Mouse (Mus musculus) forebrain, embryonic 13.5 days (tissue): ENCODE measurements around the gene Elp5. TPM values are rescaled to one million over a fixed set of nuclear protein-coding genes. Genes with fewer than 3 reads are reported as not detected.
"Not testable (repeated sequence)": the region's sequence is repeated elsewhere in the genome, so short reads cannot be mapped to it uniquely, and the experiment has no call there.

Experiments
- ATAC-seq: fragments of 200-750 bp; cut with Nextera tagmentation; 2 replicates; pipeline ENCODE4 v1.8.0; 2017
- H3K27ac ChIP-seq: fragments of 300-500 bp; sonication (generic); 2 replicates; pipeline ENCODE4 v1.5.1; 2015; ENCODE audit warnings: inconsistent platforms, mild to moderate bottlenecking, moderate library complexity
- H3K27me3 ChIP-seq: fragments of 300-500 bp; sonication (generic); 2 replicates; pipeline ENCODE4 v1.6.1; 2015; ENCODE audit warnings: mild to moderate bottlenecking, inconsistent platforms
- H3K36me3 ChIP-seq: fragments of 300-500 bp; sonication (generic); 2 replicates; pipeline ENCODE4 v1.6.1; 2015; ENCODE audit warnings: mild to moderate bottlenecking, inconsistent platforms; ENCODE audit not compliant: poor library complexity, severe bottlenecking
- H3K4me1 ChIP-seq: fragments of 300-500 bp; sonication (generic); 2 replicates; pipeline ENCODE4 v1.6.1; 2015; ENCODE audit warnings: inconsistent platforms
- H3K4me2 ChIP-seq: fragments of 300-500 bp; sonication (generic); 2 replicates; pipeline ENCODE4 v1.6.1; 2015; ENCODE audit warnings: inconsistent platforms, mild to moderate bottlenecking, moderate library complexity
- H3K4me3 ChIP-seq: fragments of 300-500 bp; sonication (generic); 2 replicates; pipeline ENCODE4 v1.5.1; 2015; ENCODE audit warnings: mild to moderate bottlenecking, inconsistent platforms
- H3K9ac ChIP-seq: fragments of 300-500 bp; sonication (generic); 2 replicates; pipeline ENCODE4 v1.6.1; 2015; ENCODE audit warnings: mild to moderate bottlenecking, inconsistent platforms
- H3K9me3 ChIP-seq: fragments of 300-500 bp; sonication (generic); replicated peaks from 2 replicates; pipeline ENCODE4 v1.6.1; 2016; ENCODE audit warnings: inconsistent platforms
- WGBS: fragments of 180-500 bp; shearing (Covaris S2); methylation state at CpG from one replicate; pipeline ENCODE4 v1.1.7; 2015; 5-methylcytosine and 5-hydroxymethylcytosine counted together
- polyA plus RNA-seq: library from polyadenylated mRNA; unstranded; fragments of >200 nt; fragmentation: Nextera tagmentation; extraction: Ambion mirVana; gene quantifications from 2 replicates; pipeline ENCODE4 v1.2.1, GENCODE M21; 2015

The Elp5 gene
- polyA plus RNA-seq, 1 experiment from 2014 or later: 164 TPM

DNA sequence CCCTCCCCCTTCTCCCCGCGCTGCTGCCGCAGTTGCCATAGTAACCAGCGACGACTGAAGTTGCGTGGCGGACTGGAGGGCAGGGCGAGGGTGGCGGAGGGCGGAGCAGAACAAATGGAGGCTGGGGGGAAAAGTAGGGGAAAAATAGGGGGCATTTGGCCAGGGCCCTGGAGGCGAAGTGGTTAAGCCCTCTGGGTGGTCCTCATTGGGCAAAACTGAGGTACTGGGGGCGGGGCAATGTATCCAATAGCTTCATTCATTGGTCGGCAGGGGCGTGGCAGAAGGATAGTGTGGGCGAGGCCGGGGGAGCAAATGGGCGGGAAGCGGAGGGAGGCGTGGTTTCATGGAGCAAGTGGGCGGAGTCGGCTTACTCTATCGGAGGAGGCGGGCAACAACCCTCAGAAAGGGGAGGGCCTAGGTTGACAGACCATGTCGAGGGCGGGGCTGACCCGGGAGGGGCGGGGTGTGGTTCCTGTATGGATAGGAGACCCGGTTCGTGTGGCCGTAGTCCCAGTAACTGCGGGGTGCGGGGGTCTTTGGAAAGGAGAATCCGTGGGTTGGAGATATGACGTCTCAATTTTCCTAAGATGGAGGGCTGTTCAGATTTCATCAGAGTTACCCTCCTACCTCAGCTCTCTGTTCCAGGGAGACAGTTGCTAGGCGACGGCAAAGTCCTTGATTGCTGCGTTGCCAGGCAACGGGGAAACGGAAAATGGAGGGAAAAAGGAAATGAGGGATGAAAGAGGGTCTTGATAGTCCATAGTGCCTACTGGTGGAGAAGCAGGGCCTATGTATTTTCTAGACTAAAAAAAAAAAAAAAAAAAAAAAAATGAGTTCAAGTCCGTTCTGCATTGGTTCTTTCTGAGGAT is 39.2 kb upstream of the Elp5 start:
- H3K4me2 ChIP-seq: peak overlapping the region; percentile 92
- no peaks in the 10 kb centered on the region for H3K9me3 ChIP-seq
- H3K27me3 ChIP-seq: no peaks in the 10 kb centered on the region
- peak; percentile 71 for ATAC-seq
- H3K27ac ChIP-seq: peak overlapping the region; percentile 96
- H3K4me3 ChIP-seq: peak overlapping the region; percentile 71
- no peaks in the 10 kb centered on the region for H3K36me3 ChIP-seq
- H3K4me1 ChIP-seq: peaks cover 83% of the 10 kb centered on the region
- WGBS: under 1% methylated on average over 40 of the region's 40 CpGs
- H3K9ac ChIP-seq: peak overlapping the region; percentile 92

DNA sequence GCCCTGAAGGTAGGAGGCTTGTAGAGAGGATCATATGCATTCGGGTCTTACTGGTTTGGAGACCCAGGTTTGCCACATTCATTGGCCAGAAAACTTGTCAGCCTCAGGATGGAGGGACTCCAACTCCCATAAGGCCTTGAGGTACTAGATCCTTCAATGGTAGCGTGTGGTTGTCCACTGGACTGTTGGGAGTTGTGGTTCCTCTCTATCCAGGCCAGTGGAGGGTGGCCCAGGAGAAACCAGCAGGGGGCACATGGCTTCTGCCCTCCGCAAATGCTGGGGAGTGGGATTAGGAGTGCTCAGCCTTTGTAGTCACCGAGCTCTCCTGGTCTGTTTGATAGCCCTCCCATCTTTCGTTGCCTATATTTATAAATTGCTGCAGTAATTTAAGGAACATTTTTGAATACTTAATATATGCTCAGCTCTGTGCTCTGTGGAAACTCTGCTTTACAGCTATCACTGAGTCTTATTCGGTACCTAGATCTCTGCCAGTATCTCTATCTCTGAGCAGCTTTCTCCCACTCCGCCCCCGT is 38.5 kb upstream of the Elp5 start:
- H3K9ac ChIP-seq: peak overlapping the region; percentile 92
- peak overlapping the region; percentile 96 for H3K27ac ChIP-seq
- H3K4me2 ChIP-seq: peak overlapping the region; percentile 92
- no peaks in the 10 kb centered on the region for H3K36me3 ChIP-seq
- H3K9me3 ChIP-seq: no peaks in the 10 kb centered on the region
- under 1% methylated on average over 8 of the region's 8 CpGs for WGBS
- H3K4me1 ChIP-seq: peaks cover 76% of the 10 kb centered on the region
- ATAC-seq: peak; percentile 79
- peak overlapping the region; percentile 71 for H3K4me3 ChIP-seq
- H3K27me3 ChIP-seq: no peaks in the 10 kb centered on the region

DNA sequence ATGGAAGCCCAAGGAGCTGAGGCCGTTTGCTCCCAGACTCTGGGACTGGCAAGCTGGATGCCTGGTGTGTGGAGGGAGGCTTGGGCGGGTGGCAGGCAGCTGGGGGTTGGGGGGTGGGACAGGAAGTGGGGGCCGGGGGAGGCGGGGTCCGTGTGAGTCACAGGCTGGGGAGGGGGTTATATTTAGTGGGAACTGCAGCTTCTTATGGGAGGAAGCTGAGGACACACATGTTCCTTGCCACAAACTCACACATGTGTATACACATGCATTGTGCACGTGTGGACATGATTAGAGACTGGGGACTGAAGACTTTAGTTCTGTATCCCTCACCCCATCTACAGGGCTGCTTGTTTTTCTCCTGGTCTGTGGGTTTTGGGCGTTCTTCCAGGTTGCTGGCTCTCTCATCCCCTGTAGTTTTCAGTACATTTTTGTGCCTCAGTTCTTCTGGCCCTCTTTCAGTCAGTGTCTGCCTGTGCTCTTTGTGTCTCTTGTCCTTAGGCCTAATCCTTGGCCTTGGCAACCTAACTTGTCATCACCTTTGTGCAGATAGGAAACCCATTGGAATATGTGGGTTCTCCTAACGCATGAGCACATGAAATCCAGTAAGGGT is 37.8 kb upstream of the Elp5 start:
- Histone ChIP-seq H3K27ac (peak overlapping the region; percentile 96), H3K36me3 (no peaks in the 10 kb centered on the region), H3K27me3 (no peaks in the 10 kb centered on the region), H3K4me2 (peak overlapping the region; percentile 92), H3K9ac (peak overlapping the region; percentile 92), H3K4me3 (peak overlapping the region; percentile 71), H3K4me1 (peaks cover 74% of the 10 kb centered on the region), H3K9me3 (no peaks in the 10 kb centered on the region)
- ATAC-seq: no peak
- 9% methylated on average over 8 of the region's 8 CpGs for WGBS

DNA sequence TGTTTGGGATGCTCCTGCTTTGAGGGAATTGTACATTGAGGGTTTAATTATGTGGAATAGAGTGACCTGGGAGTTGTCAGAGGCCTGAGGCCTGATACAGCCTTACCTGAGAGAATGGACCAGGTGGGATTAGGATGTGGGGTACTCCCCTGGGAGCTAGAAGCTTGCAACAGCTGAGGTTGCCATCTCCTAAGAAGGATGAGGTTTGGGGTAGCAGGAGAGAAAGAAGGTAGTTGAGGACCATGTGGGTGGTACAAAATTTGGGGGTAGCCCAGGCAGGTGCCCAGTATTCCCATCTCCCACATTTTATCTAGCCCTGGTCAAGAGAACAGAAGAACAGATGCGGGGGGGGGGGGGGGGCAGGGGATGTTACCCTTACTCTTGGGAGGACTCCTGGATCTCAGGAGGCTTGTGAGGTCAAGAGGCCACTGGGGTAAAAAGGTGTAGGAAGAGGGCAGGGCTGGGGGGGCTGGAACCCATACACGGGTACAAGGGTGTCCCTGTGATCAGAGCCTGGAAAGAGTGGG is 37.2 kb upstream of the Elp5 start:
- Histone ChIP-seq H3K4me1 (peaks cover 74% of the 10 kb centered on the region), H3K9me3 (no peaks in the 10 kb centered on the region), H3K36me3 (no peaks in the 10 kb centered on the region), H3K4me2 (peak overlapping the region; percentile 92), H3K27me3 (no peaks in the 10 kb centered on the region), H3K27ac (peak overlapping the region; percentile 96), H3K9ac (peak overlapping the region; percentile 92), H3K4me3 (peak overlapping the region; percentile 71)
- WGBS: 18% methylated on average over 2 of the region's 2 CpGs
- no peak for ATAC-seq

DNA sequence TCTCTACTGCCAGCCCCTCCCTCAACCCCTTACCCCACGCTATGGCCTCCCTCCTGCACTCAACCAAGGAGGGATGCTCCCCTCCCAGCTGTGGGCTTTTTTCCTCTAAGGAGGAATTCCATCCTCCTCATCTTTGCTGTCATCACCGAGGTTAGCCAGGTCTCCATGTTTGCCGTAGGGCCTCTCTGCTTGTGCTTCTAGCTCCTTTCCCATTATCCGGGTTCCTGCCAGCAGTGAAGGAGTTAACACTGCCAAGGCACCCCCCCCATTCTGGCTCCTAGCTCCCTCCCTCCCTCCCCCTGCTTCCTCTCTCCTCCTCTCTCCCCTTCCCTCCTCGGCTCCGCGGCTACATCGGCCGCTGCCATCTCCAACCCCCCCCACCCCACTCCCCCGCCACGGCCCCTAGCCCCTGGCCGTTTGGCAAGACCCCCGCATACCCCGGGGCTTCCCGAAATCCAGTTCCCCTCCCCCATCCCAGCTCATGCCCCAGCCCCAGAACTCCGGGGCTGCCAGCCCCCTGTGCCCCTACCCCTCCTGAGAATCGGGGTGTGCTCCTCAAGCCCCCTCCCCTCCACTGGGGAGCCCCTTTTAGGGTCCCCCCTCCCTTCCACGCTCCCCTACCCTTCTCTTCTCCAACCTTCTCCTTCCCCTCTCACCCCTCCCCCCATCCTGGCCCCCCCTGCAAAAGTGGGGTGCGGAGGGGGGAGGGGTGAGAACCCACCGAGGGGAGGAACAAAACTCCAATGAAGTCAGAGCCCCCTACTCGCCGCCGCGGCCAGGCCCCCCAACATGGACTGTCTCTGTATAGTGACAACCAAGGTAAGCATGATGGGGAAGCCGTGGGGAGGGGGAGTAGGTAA is 36.0 kb upstream of the Elp5 start:
- H3K9ac ChIP-seq: peak overlapping the region; percentile 92
- H3K4me1 ChIP-seq: peaks cover 67% of the 10 kb centered on the region
- no peak for ATAC-seq
- peaks cover 7% of the 10 kb centered on the region for H3K36me3 ChIP-seq
- peak overlapping the region; percentile 92 for H3K4me2 ChIP-seq
- H3K9me3 ChIP-seq: no peaks in the 10 kb centered on the region
- H3K27me3 ChIP-seq: no peaks in the 10 kb centered on the region
- WGBS: 3% methylated on average over 19 of the region's 25 CpGs
- H3K27ac ChIP-seq: peak overlapping the region; percentile 96
- peak overlapping the region; percentile 71 for H3K4me3 ChIP-seq

DNA sequence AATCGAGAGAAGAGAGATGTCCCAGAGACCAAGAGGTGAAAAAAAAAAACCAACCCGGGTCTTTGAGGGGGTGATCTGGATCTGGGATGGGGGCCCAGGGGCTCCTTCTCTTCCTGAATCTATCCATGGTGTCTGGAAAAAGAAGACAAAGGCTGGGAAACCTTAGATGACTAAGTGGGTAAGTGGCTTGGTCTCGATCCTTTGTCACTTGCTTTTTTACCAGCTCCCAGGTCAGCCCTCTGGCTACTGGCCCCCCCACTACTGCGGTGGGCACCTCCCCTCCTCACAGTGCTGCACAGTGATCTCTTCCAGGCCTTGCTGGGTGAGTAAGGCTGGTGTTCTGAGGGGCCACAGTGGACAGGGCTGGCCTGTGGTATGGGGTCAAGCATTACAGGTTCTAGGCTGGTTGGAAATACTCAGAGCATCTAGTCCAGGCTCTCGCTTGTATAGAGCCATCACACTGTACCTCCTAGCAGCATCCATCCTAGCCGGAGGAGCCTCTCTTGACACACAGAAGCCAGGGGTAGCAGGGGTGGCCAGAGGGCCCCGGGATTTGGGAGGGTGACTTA is 35.0 kb upstream of the Elp5 start:
- no peaks in the 10 kb centered on the region for H3K27me3 ChIP-seq
- peak overlapping the region; percentile 96 for H3K27ac ChIP-seq
- H3K9me3 ChIP-seq: no peaks in the 10 kb centered on the region
- H3K4me1 ChIP-seq: peaks cover 56% of the 10 kb centered on the region
- peak overlapping the region; percentile 71 for H3K4me3 ChIP-seq
- peaks cover 18% of the 10 kb centered on the region for H3K36me3 ChIP-seq
- H3K4me2 ChIP-seq: peak overlapping the region; percentile 92
- WGBS: 29% methylated on average over 7 of the region's 7 CpGs
- H3K9ac ChIP-seq: peak overlapping the region; percentile 92
- ATAC-seq: no peak

DNA sequence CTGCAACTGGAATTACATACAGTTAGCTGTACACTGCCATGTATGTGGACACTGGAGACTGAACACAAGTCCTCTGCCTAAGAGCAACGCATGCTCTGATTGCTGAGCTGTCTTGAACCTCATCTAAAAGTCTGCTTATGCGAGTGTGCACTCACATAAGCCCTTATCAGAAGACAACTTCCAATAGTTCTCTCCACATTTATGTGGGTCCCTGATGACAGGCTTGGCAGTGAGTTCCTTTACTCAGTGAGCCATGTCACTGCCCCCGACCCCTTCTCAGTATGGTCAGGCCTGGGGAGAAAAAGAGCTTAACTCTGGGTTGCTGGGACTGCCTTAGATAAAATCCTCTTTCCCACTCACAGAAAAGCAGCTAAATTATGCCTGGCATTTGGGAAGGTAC is 34.4 kb upstream of the Elp5 start, which contains the start of gene Dlg4:
Dlg4 (plus strand) TSS at position 274 of the 400 bp plus-strand sequence.
- peak within 1 kb of the TSS; percentile 92 for H3K4me2 ChIP-seq
- peak within 1 kb of the TSS; percentile 96 for H3K27ac ChIP-seq
- H3K9me3 ChIP-seq: no peaks in the 10 kb centered on the region
- peak within 1 kb of the TSS; percentile 92 for H3K9ac ChIP-seq
- no peaks in the 10 kb centered on the region for H3K27me3 ChIP-seq
- peak within 1 kb of the TSS; percentile 71 for H3K4me3 ChIP-seq
- peaks cover 24% of the 10 kb centered on the region for H3K36me3 ChIP-seq
- ATAC-seq: no peak
- H3K4me1 ChIP-seq: peaks cover 51% of the 10 kb centered on the region
- WGBS: 78% methylated on average over 3 of the region's 3 CpGs

DNA sequence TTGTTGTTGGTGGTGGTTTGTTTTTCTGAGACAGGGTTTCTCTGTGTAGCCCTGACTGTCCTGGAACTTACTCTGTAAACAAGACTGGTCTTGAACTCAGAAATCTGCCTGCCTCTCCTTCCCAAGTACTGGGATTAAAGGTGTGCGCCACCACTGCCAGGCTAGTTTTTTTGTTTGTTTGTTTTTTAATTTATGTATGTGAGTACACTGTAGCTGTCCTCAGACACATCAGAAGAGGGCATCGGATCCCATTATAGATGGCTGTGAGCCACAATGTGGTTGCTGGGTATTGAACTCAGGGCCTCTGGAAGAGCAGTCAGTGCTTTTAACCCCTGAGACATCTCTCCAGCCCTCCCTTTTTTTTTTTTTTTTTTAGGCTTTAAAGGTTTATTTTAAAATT is 33.9 kb upstream of the Elp5 start:
- H3K4me3 ChIP-seq, H3K9ac ChIP-seq, ATAC-seq, H3K27ac ChIP-seq, H3K27me3 ChIP-seq, H3K4me2 ChIP-seq, H3K9me3 ChIP-seq: not testable (repeated sequence)
- WGBS: 86% methylated on average over 2 of the region's 2 CpGs
- peaks cover 29% of the 10 kb centered on the region for H3K36me3 ChIP-seq
- peaks cover 51% of the 10 kb centered on the region for H3K4me1 ChIP-seq

DNA sequence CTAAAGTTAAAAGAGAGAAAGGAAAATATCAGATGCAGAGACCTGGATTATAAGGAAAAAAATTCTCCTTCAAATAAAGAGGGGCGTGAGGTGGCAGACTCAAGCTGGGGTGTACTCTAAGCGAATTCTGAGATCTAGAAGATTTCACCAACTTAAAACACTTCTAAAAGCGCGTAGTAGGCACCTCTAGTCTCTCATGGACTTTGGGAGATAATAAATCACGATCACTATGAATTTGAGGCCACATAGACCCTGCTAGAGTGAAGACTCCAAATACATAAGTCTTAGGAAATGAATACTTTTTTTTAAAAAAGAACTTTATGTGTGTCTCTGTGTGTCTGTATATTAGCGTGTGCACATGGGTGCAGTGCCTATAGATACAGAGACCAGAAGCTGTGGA is 33.4 kb upstream of the Elp5 start:
- Histone ChIP-seq H3K4me1 (peaks cover 49% of the 10 kb centered on the region), H3K27me3 (no peaks in the 10 kb centered on the region), H3K9ac (peak overlapping the region; percentile 83; the same call in 1 of the 2 replicates), H3K4me3 (peak overlapping the region; percentile 59; the same call in 1 of the 2 replicates), H3K27ac (no peak overlapping the region), H3K36me3 (peaks cover 34% of the 10 kb centered on the region), H3K4me2 (peak overlapping the region; percentile 85), H3K9me3 (no peaks in the 10 kb centered on the region)
- 65% methylated on average over 6 of the region's 6 CpGs for WGBS
- ATAC-seq: no peak

DNA sequence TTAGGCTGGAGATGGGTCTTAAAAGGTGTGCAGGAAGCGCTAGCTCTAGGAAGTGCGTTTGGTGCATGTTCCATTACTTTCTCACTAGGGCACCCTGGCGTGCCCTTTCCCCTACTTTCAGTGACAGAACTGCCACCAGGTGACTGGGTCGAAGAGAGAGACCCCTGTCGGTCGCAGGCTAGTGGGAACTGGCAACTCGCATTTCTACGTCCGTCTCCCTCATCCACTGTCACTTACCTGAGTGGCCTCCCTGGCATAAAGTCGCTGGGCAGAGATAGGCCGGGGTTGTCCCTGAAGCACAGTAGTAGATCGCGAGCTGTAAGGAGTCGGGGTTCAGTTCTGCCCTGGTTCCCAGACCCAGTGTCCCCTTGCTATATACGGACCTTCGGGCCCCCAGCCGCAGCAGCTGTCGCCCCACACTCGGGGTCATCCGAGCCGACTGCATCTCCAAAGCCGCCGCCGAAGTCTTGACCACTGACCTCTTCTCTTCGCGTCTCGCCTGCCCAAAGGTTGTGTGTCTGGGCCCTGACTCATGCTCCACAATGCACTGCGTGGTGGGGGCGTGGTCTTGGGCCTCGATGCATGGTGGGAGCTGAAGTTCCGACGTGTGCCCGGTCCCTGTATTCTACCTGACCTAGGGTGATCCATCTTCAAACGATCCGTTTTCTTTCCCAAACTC is 32.7 kb upstream of the Elp5 start, which contains the start of gene Acadvl:
Acadvl (minus strand) TSS at position 532 of the 679 bp plus-strand sequence.
- H3K36me3 ChIP-seq: peaks cover 41% of the 10 kb centered on the region
- H3K27me3 ChIP-seq: no peaks in the 10 kb centered on the region
- H3K27ac ChIP-seq: peak within 1 kb of the TSS; percentile 59
- peak within 1 kb of the TSS; percentile 59 for H3K4me3 ChIP-seq
- no peaks in the 10 kb centered on the region for H3K9me3 ChIP-seq
- H3K4me2 ChIP-seq: peak within 1 kb of the TSS; percentile 85
- WGBS: under 1% methylated on average over 35 of the region's 35 CpGs
- peak; percentile 84 for ATAC-seq
- H3K4me1 ChIP-seq: peaks cover 42% of the 10 kb centered on the region
- peak within 1 kb of the TSS; percentile 83 for H3K9ac ChIP-seq
